Mouse (Mus musculus) liver, embryonic 13.5 days (tissue): ENCODE data around the gene Bmyc. TPM values are rescaled to one million over a fixed set of nuclear protein-coding genes. Genes with fewer than 3 reads are reported as not detected.
"Not testable (repeated sequence)": the region's sequence is repeated elsewhere in the genome, so short reads cannot be mapped to it uniquely, and the experiment has no call there.

ENCODE experiments used
- ATAC-seq: fragments of 200-750 bp; cut with Nextera tagmentation; 2 replicates; pipeline ENCODE4 v1.8.0; 2017; ENCODE audit warnings: low read depth, mild to moderate bottlenecking, moderate number of reproducible peaks, moderate library complexity
- DNase-seq: peaks from one replicate; pipeline ENCODE4 v3.0.0; 2022
- H3K27ac ChIP-seq: fragments of 300-500 bp; sonication (generic); 2 replicates; pipeline ENCODE4 v1.5.1; 2015; ENCODE audit warnings: moderate library complexity, mild to moderate bottlenecking, inconsistent platforms
- H3K27me3 ChIP-seq: fragments of 300-500 bp; sonication (generic); 2 replicates; pipeline ENCODE4 v1.6.1; 2015; ENCODE audit warnings: mild to moderate bottlenecking, inconsistent platforms
- H3K36me3 ChIP-seq: fragments of 300-500 bp; sonication (generic); 2 replicates; pipeline ENCODE4 v1.6.1; 2015; ENCODE audit warnings: mild to moderate bottlenecking, inconsistent platforms
- H3K4me1 ChIP-seq: fragments of 300-500 bp; sonication (generic); replicated peaks from 2 replicates; pipeline ENCODE4 v1.6.1; 2015; ENCODE audit warnings: inconsistent platforms
- H3K4me2 ChIP-seq: fragments of 300-500 bp; sonication (generic); 2 replicates; pipeline ENCODE4 v1.6.1; 2015; ENCODE audit warnings: inconsistent platforms, mild to moderate bottlenecking, moderate library complexity
- H3K4me3 ChIP-seq: fragments of 300-500 bp; sonication (generic); replicated peaks from 2 replicates; pipeline ENCODE4 v1.5.1; 2015; ENCODE audit warnings: mild to moderate bottlenecking, inconsistent platforms
- H3K9ac ChIP-seq: fragments of 300-500 bp; sonication (generic); 2 replicates; pipeline ENCODE4 v1.6.1; 2015; ENCODE audit warnings: mild to moderate bottlenecking, inconsistent platforms
- H3K9me3 ChIP-seq: fragments of 300-500 bp; sonication (generic); replicated peaks from 2 replicates; pipeline ENCODE4 v1.6.1; 2016; ENCODE audit warnings: inconsistent platforms
- WGBS: fragments of 180-500 bp; shearing (Covaris S2); methylation state at CpG from one replicate; pipeline ENCODE4 v1.1.7; 2015; ENCODE audit not compliant: insufficient replicate concordance; 5-methylcytosine and 5-hydroxymethylcytosine counted together
- polyA plus RNA-seq: library from polyadenylated mRNA; unstranded; fragments of >200 nt; fragmentation: Nextera tagmentation; extraction: Ambion mirVana; gene quantifications from 2 replicates; pipeline ENCODE4 v1.2.1, GENCODE M21; 2015

The Bmyc gene
- polyA plus RNA-seq, 1 experiment from 2014 or later, result 13.4 TPM

- no peaks in the 10 kb centered on the region for H3K27me3 ChIP-seq
- no peak overlapping the region for H3K27ac ChIP-seq
- H3K36me3 ChIP-seq, result no peaks in the 10 kb centered on the region
- no peak for ATAC-seq
- no peaks in the 10 kb centered on the region for H3K9me3 ChIP-seq
- H3K4me3 ChIP-seq, result no peak overlapping the region
- H3K4me2 ChIP-seq, result no peak overlapping the region
- WGBS, result 42% methylated on average over 2 of the region's 2 CpGs
- no peaks in the 10 kb centered on the region for H3K4me1 ChIP-seq
- no peak for DNase-seq
- no peak overlapping the region for H3K9ac ChIP-seq
Observed at GRCm38 (mm10) chr2:25733199-25733930, 26.8 kb downstream of the Bmyc start.

GRCm38 (mm10) chr2:25736709-25737108 lies 30.2 kb downstream of the Bmyc start, which contains the start of gene Obp2b:
Gene Obp2b, plus strand, starts transcription at chr2:25737009.
- not testable (repeated sequence) for H3K36me3 ChIP-seq, DNase-seq, H3K4me2 ChIP-seq, H3K4me3 ChIP-seq, H3K27ac ChIP-seq, H3K27me3 ChIP-seq, ATAC-seq, H3K9me3 ChIP-seq, H3K4me1 ChIP-seq, H3K9ac ChIP-seq
- WGBS, result 60% methylated on average over 3 of the region's 3 CpGs

GRCm38 (mm10) chr2:25741671-25742070 lies 35.1 kb downstream of the Bmyc start:
- no peak overlapping the region for H3K27ac ChIP-seq
- ATAC-seq (no peak), DNase-seq (no peak)
- H3K4me1 ChIP-seq, result no peaks in the 10 kb centered on the region
- H3K9me3 ChIP-seq, result peaks cover 7% of the 10 kb centered on the region
- no peak overlapping the region for H3K4me2 ChIP-seq
- no peaks in the 10 kb centered on the region for H3K36me3 ChIP-seq
- 64% methylated on average over 1 of the region's 1 CpGs for WGBS
- H3K9ac ChIP-seq, result no peak overlapping the region
- no peaks in the 10 kb centered on the region for H3K27me3 ChIP-seq
- no peak overlapping the region for H3K4me3 ChIP-seq

GRCm38 (mm10) chr2:25754201-25754600 lies 47.7 kb downstream of the Bmyc start:
- no peak overlapping the region for H3K4me3 ChIP-seq
- 67% methylated on average over 1 of the region's 1 CpGs for WGBS

More at GRCm38 (mm10) chr2:25754201-25754600, 47.7 kb downstream of the Bmyc start:
- Histone ChIP-seq H3K27ac (no peak overlapping the region), H3K9me3 (no peaks in the 10 kb centered on the region; the same call in 1 of the 2 replicates), H3K36me3 (no peaks in the 10 kb centered on the region), H3K4me2 (no peak overlapping the region), H3K27me3 (no peaks in the 10 kb centered on the region), H3K9ac (no peak overlapping the region), H3K4me1 (no peaks in the 10 kb centered on the region)
- ATAC-seq (no peak), DNase-seq (no peak)

Other genes with a start within 250 kb of the Bmyc start
- gene Clic3, start 249.9 kb upstream of the Bmyc start, polyA plus RNA-seq, result 0.21 and 0.25 TPM in 2 replicates
- gene Paxx, start 245.6 kb upstream of the Bmyc start, polyA plus RNA-seq, result 7.2 and 7.7 TPM in 2 replicates
- gene Ptgds, start 236.7 kb upstream of the Bmyc start, polyA plus RNA-seq, result 0.38 TPM in 1 of 2 replicates, not detected in the other
- not detected in 2 replicates for gene Lcn12, start 212.8 kb upstream of the Bmyc start, polyA plus RNA-seq
- 27.9 and 31.1 TPM in 2 replicates for gene Fbxw5, start 206.0 kb upstream of the Bmyc start, polyA plus RNA-seq
- gene C8g, start 205.0 kb upstream of the Bmyc start, polyA plus RNA-seq, result 25.8 and 26.8 TPM in 2 replicates
- gene Traf2, start 159.8 kb upstream of the Bmyc start, polyA plus RNA-seq, result 16.6 and 18.7 TPM in 2 replicates
- gene Edf1, start 148.9 kb upstream of the Bmyc start, polyA plus RNA-seq, result 275 and 306 TPM in 2 replicates
- 1.6 and 2.7 TPM in 2 replicates for gene Mamdc4, start 131.9 kb upstream of the Bmyc start, polyA plus RNA-seq
- 50.2 and 50.3 TPM in 2 replicates for gene Phpt1, start 131.5 kb upstream of the Bmyc start, polyA plus RNA-seq
- gene Ajm1, start 125.0 kb upstream of the Bmyc start, polyA plus RNA-seq, result 0.02 TPM in 1 of 2 replicates, not detected in the other
- 29.7 and 29.8 TPM in 2 replicates for gene Rabl6, start 98.2 kb upstream of the Bmyc start, polyA plus RNA-seq
- 0.09 and 0.14 TPM in 2 replicates for gene Ccdc183, start 89.1 kb upstream of the Bmyc start, polyA plus RNA-seq
- 7.8 and 8.3 TPM in 2 replicates for gene Tmem141, start 84.7 kb upstream of the Bmyc start, polyA plus RNA-seq
- 34.8 and 37.5 TPM in 2 replicates for gene Fcna, start 78.7 kb upstream of the Bmyc start, polyA plus RNA-seq
- gene Lcn8, start 53.6 kb upstream of the Bmyc start, polyA plus RNA-seq, result not detected in 2 replicates
- not detected in 2 replicates for gene Lcn5, start 48.8 kb upstream of the Bmyc start, polyA plus RNA-seq
- not detected in 2 replicates for gene Lcn6, start 30.0 kb upstream of the Bmyc start, polyA plus RNA-seq
- gene Lcn10, start 24.0 kb upstream of the Bmyc start, polyA plus RNA-seq, result not detected in 2 replicates
- gene Obp2a, start 6.7 kb upstream of the Bmyc start, polyA plus RNA-seq, result not detected in 2 replicates
- gene Obp2b, start 30.3 kb downstream of the Bmyc start, polyA plus RNA-seq, result not detected in 2 replicates
- not detected in 2 replicates for gene Lcn3, start 58.8 kb downstream of the Bmyc start, polyA plus RNA-seq
- not detected in 2 replicates for gene Lcn11, start 70.3 kb downstream of the Bmyc start, polyA plus RNA-seq
- not detected in 2 replicates for gene Gm13539, start 75.5 kb downstream of the Bmyc start, polyA plus RNA-seq
- not detected in 2 replicates for gene Glt6d1, start 109.1 kb downstream of the Bmyc start, polyA plus RNA-seq
- not detected in 2 replicates for gene Lcn9, start 116.4 kb downstream of the Bmyc start, polyA plus RNA-seq
- not detected in 2 replicates for gene Sohlh1, start 140.5 kb downstream of the Bmyc start, polyA plus RNA-seq
- gene Kcnt1, start 157.0 kb downstream of the Bmyc start, polyA plus RNA-seq, result 0.09 TPM in 1 of 2 replicates, not detected in the other